Mouse (Mus musculus) embryonic facial prominence, embryonic 14.5 days (tissue): ENCODE measurements around the gene Lats1. TPM values are rescaled to one million over a fixed set of nuclear protein-coding genes. Genes with fewer than 3 reads are reported as not detected.

ENCODE experiments used
- ATAC-seq: fragments of 200-750 bp; cut with Nextera tagmentation; 2 replicates; pipeline ENCODE4 v1.8.0; 2017; ENCODE audit warnings: low read depth, moderate number of reproducible peaks, moderate TSS enrichment
- DNase-seq: peaks from one replicate; pipeline ENCODE4 v3.0.0-alpha.2; 2015; ENCODE audit warnings: low spot score
- H3K27ac ChIP-seq: fragments of 300-500 bp; sonication (generic); replicated peaks from 2 replicates; pipeline ENCODE4 v1.5.1; 2014; ENCODE audit warnings: low read depth, mild to moderate bottlenecking, low read length, moderate library complexity
- H3K27me3 ChIP-seq: fragments of 300-500 bp; sonication (generic); replicated peaks from 2 replicates; pipeline ENCODE4 v1.6.1; 2014; ENCODE audit warnings: low read length; ENCODE audit not compliant: control insufficient read depth, insufficient read depth
- H3K36me3 ChIP-seq: fragments of 300-500 bp; sonication (generic); 2 replicates; pipeline ENCODE4 v1.6.1; 2014; ENCODE audit warnings: low read length, mixed read lengths; ENCODE audit not compliant: control insufficient read depth, insufficient read depth
- H3K4me1 ChIP-seq: fragments of 300-500 bp; sonication (generic); 2 replicates; pipeline ENCODE4 v1.6.1; 2014; ENCODE audit warnings: antibody characterized with exemption, low read length; ENCODE audit not compliant: control insufficient read depth, insufficient read depth
- H3K4me2 ChIP-seq: fragments of 300-500 bp; sonication (generic); 2 replicates; pipeline ENCODE4 v1.6.1; 2014; ENCODE audit warnings: low read depth, mild to moderate bottlenecking, low read length, moderate library complexity, mixed read lengths
- H3K4me3 ChIP-seq: fragments of 300-500 bp; sonication (generic); 2 replicates; pipeline ENCODE4 v1.5.1; 2014; ENCODE audit warnings: low read depth, mild to moderate bottlenecking, low read length
- H3K9ac ChIP-seq: fragments of 300-500 bp; sonication (generic); 2 replicates; pipeline ENCODE4 v1.6.1; 2014; ENCODE audit warnings: low read depth, mild to moderate bottlenecking, low read length, moderate library complexity, mixed read lengths
- H3K9me3 ChIP-seq: fragments of 300-500 bp; sonication (generic); 2 replicates; pipeline ENCODE4 v1.6.1; 2016; ENCODE audit warnings: low read length; ENCODE audit not compliant: control insufficient read depth
- WGBS: fragments of 180-500 bp; shearing (Covaris S2); extraction: QIAGEN DNeasy Blood & Tissue Kit; methylation state at CpG from one replicate; pipeline ENCODE4 v1.1.7; 2014; 5-methylcytosine and 5-hydroxymethylcytosine counted together
- polyA plus RNA-seq: library from polyadenylated mRNA; unstranded; fragments of >200 nt; fragmentation: Nextera tagmentation; extraction: Ambion mirVana; gene quantifications from 2 replicates; pipeline ENCODE4 v1.2.1, GENCODE M21; 2014

Gene Lats1
- 12.2 and 12.6 TPM in 2 replicates for polyA plus RNA-seq

- DNase-seq (peak; percentile 89), ATAC-seq (peak; percentile 89)
- Histone ChIP-seq H3K27ac (peak within 1 kb of the TSS; percentile 98), H3K36me3 (peaks cover 42% of the 10 kb centered on the region), H3K27me3 (no peaks in the 10 kb centered on the region), H3K9me3 (no peaks in the 10 kb centered on the region), H3K9ac (peak within 1 kb of the TSS; percentile 100), H3K4me2 (peak within 1 kb of the TSS; percentile 67), H3K4me3 (peak within 1 kb of the TSS; percentile 99), H3K4me1 (peaks cover 18% of the 10 kb centered on the region)
- WGBS, result under 1% methylated on average over 34 of the region's 65 CpGs
Observed at GRCm38 (mm10) chr10:7680731-7681301, at the start of gene Lats1, which contains the start of gene Pcmt1. TSS of gene Lats1 (plus strand) at chr10:7681214. TSS of gene Pcmt1 (minus strand) at chr10:7681136.

GRCm38 (mm10) chr10:7640366-7640765 is 40.6 kb upstream of the Lats1 start:
- no peaks in the 10 kb centered on the region for H3K27me3 ChIP-seq
- H3K4me1 ChIP-seq, result no peaks in the 10 kb centered on the region
- H3K27ac ChIP-seq, result no peak overlapping the region
- peaks cover 70% of the 10 kb centered on the region for H3K36me3 ChIP-seq
- 97% methylated on average over 12 of the region's 12 CpGs for WGBS
- no peak overlapping the region for H3K4me2 ChIP-seq
- ATAC-seq, result no peak
- H3K4me3 ChIP-seq, result no peak overlapping the region
- H3K9ac ChIP-seq, result no peak overlapping the region
- DNase-seq, result no peak
- H3K9me3 ChIP-seq, result no peaks in the 10 kb centered on the region

DNA sequence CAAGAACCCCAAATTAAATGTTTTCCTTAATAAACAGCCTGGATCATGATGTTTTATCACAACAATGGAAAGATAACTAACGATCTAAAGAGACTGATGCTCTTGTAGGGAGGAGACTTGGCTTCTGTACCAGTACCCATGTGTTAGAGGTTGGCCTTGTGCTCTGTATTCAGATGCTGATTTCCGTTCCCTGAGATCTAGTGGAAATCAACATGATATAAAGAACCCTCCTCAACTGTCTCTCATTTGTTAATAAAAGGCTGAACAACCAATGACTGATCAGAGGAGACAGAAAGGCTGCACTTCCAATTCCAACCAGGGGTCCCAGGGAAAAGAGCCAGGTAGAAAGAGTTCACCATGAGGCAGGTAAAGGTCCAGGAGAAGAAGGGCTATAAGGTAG is 35.1 kb upstream of the Lats1 start:
- Histone ChIP-seq H3K4me3 (no peak overlapping the region), H3K27ac (no peak overlapping the region), H3K9me3 (no peaks in the 10 kb centered on the region), H3K9ac (no peak overlapping the region), H3K27me3 (no peaks in the 10 kb centered on the region), H3K4me1 (no peaks in the 10 kb centered on the region), H3K36me3 (peaks cover 57% of the 10 kb centered on the region), H3K4me2 (no peak overlapping the region)
- WGBS, result 91% methylated on average over 2 of the region's 2 CpGs
- DNase-seq (no peak), ATAC-seq (no peak)

DNA sequence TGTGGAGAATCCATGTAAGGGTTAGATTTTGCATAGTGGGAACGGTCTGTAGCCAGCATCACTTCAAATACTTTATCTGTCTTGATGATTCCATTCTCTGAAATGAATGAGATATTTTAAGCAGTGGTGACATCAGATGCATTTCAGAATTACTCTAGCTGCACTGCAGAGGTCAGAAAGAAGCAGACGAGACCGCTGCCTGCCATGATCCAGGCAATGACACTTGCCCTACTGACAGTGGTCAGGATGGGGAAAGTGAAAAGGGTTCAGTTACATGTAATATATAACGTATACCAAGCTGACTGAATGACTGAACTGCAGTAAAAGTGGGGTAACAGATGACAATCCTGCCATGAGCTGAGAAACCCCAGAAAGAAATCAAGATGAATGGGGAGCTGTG is 32.0 kb upstream of the Lats1 start:
- Histone ChIP-seq H3K27ac (no peak overlapping the region), H3K36me3 (peaks cover 35% of the 10 kb centered on the region), H3K4me2 (no peak overlapping the region), H3K27me3 (no peaks in the 10 kb centered on the region), H3K4me1 (no peaks in the 10 kb centered on the region), H3K9ac (no peak overlapping the region), H3K4me3 (no peak overlapping the region), H3K9me3 (no peaks in the 10 kb centered on the region)
- 86% methylated on average over 4 of the region's 4 CpGs for WGBS
- DNase-seq, result no peak
- ATAC-seq, result no peak

DNA sequence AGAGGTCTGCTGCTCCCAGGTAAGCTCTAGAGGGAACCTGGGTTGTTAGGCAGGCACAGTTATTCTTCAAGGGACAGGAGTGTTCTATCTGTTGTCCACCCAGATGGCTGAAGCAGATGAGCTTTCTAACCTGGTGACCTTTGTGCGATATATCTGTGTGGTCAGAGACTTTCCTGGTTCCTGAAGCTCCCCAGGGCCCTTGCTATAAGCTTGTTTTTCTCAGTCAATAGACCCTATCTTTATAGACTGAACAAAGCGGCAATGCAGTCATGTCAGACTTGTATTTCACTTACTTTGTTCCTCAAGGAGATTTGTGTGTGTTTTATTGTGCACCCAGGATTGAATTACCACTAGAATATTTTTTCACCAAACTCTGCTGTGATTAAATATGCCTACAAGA is 30.0 kb upstream of the Lats1 start:
- no peak overlapping the region for H3K4me3 ChIP-seq
- no peak overlapping the region for H3K4me2 ChIP-seq
- no peak overlapping the region for H3K27ac ChIP-seq
- 88% methylated on average over 2 of the region's 2 CpGs for WGBS
- H3K27me3 ChIP-seq, result no peaks in the 10 kb centered on the region
- H3K4me1 ChIP-seq, result no peaks in the 10 kb centered on the region
- H3K9ac ChIP-seq, result no peak overlapping the region
- no peaks in the 10 kb centered on the region for H3K9me3 ChIP-seq
- no peak for DNase-seq
- no peak for ATAC-seq
- peaks cover 26% of the 10 kb centered on the region for H3K36me3 ChIP-seq

DNA sequence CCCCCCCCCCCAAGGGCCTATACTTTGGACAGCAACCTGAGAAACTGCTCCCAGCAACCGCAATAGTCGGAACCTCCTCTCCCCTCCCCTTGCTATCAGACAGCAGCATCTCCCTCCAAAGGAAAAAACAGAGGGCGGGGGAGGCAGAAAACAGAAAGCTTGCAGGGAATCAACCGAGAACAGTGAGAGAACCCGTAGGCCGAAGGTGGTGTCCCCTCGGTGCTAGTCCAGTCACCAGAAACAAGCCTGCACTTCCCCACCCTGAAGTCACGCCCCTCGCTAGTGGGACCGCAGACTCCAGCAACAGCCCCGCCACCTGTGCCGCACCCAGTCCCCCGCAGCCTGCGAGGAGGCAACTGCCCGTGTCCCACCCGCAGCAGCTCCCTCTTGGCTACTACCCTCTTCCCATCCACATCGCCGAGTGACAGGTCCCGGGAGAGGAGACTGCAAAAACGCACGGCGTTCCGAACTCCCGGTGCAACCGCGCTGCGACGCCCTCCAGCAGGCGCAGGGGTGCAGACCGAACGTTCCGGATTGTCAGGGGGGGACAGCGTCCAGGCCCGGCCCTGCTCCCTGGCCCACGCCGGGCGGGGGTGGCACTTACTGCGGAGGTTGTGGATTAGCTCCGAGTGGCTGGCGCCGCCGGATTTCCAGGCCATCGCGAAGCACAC is 18.4 kb upstream of the Lats1 start:
- 0% methylated on average over 23 of the region's 44 CpGs for WGBS
- Histone ChIP-seq H3K36me3 (no peaks in the 10 kb centered on the region), H3K4me3 (peak overlapping the region; percentile 95), H3K27me3 (no peaks in the 10 kb centered on the region), H3K9me3 (no peaks in the 10 kb centered on the region), H3K4me1 (peaks cover 8% of the 10 kb centered on the region), H3K27ac (peak overlapping the region; percentile 89), H3K4me2 (peak overlapping the region; percentile 92), H3K9ac (peak overlapping the region; percentile 87)
- peak; percentile 82 for ATAC-seq
- no peak for DNase-seq

GRCm38 (mm10) chr10:7663159-7664026 is 17.6 kb upstream of the Lats1 start:
- Histone ChIP-seq H3K4me3 (peak overlapping the region; percentile 95), H3K27ac (peak overlapping the region; percentile 89), H3K9me3 (no peaks in the 10 kb centered on the region), H3K9ac (peak overlapping the region; percentile 87), H3K36me3 (no peaks in the 10 kb centered on the region), H3K4me2 (peak overlapping the region; percentile 92), H3K4me1 (peaks cover 13% of the 10 kb centered on the region), H3K27me3 (no peaks in the 10 kb centered on the region)
- DNase-seq, result peak; percentile 93
- peak; percentile 93 for ATAC-seq
- 1% methylated on average over 35 of the region's 64 CpGs for WGBS

DNA sequence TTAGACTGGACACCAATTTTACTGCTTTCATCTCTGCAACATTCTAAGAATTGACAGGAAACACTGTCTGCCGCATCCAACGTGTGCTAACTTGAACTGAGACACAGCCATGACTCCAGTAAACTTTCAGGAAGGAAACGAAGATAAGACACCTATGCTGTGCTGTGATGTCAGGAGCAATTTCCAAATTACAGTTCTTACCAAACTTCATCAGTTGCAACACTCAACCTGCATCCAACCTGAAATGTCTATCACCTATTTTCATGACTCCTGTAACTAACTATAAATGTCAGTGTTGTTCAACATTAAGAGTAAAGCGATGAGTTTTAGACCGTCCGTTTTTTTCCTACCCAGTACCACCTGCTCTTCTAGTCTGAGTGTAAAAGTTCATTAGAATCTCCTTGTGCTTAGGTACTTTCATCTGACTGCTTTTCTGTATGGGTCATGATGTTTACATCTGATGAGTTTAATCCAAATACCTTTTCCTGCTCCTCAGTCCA is 16.9 kb upstream of the Lats1 start:
- peak; percentile 14 for DNase-seq
- Histone ChIP-seq H3K27me3 (no peaks in the 10 kb centered on the region), H3K4me3 (peak overlapping the region; percentile 95), H3K4me2 (peak overlapping the region; percentile 92), H3K27ac (0 out of 2 replicates have a peak overlapping the region, but pooled peaks have one; percentile 89), H3K9ac (peak overlapping the region; percentile 87), H3K36me3 (no peaks in the 10 kb centered on the region), H3K9me3 (no peaks in the 10 kb centered on the region), H3K4me1 (peaks cover 14% of the 10 kb centered on the region)
- ATAC-seq, result no peak
- 60% methylated on average over 6 of the region's 6 CpGs for WGBS
